Mouse (Mus musculus) megakaryocyte, adult 5-6 weeks (primary cell): ENCODE data around the gene Acot2. TPM values are rescaled to one million over a fixed set of nuclear protein-coding genes. Genes with fewer than 3 reads are reported as not detected.
"Not testable (repeated sequence)": the region's sequence is repeated elsewhere in the genome, so short reads cannot be mapped to it uniquely, and the experiment has no call there.

Experiments used
- ATAC-seq: 2 replicates; pipeline ENCODE4 v1.8.0; 2016; ENCODE audit warnings: mild to moderate bottlenecking, inconsistent platforms; ENCODE audit not compliant: poor library complexity, severe bottlenecking
- total RNA-seq, 2 experiments: library from RNA; stranded (forward) in 1 of 2; stranded (reverse) in 1 of 2; fragments of 153-499, 151-499 nt in 1 of 2; fragments of 221-1000, 200-1000 nt in 1 of 2; gene quantifications; 2 replicates each; pipeline versions ENCODE4 v1.2.3 to v1.2.4; 2015 to 2017

Gene Acot2
- total RNA-seq, 2 experiments from 2014 or later, result 4.2 to 5.4 TPM

DNA sequence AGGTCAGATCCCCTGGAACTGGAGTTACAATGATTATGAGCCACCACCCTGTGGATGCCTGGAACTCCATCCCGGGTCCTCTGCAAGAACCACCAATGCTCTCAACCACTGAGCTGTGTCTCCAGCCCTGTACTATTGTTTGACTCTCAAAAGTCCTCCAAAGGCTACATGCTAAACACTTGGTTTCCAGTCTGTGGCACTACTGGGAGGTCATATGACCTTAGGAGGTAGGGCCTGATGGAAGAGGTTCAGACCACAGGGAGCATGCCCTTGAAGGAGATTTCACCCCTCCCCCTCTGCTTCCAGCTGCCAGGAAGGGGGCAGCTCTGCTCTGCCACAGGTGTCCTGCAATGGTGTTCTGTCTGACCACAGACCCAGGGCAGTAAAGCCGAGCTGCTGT is 45.6 kb downstream of the Acot2 start:
- not testable (repeated sequence) for ATAC-seq

DNA sequence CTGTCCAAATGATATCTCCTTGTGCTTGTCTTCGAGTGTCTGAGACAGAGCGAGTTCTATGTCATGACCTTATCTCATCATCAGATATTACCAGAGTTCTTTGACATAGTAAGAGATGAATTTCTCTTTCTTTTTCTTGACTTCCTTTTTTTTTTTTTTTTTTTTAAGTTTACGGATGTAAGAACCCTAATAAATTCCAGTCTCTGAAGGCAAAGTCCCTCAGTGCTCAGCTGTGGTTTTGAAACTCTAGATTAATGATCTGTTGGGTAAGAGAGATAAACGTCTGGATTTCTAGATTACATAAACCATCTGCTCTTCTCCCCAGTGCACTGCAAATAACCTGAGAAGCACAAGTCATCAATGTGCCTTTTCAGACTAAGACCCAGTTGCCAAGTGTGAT is 46.4 kb downstream of the Acot2 start:
- no peak for ATAC-seq

DNA sequence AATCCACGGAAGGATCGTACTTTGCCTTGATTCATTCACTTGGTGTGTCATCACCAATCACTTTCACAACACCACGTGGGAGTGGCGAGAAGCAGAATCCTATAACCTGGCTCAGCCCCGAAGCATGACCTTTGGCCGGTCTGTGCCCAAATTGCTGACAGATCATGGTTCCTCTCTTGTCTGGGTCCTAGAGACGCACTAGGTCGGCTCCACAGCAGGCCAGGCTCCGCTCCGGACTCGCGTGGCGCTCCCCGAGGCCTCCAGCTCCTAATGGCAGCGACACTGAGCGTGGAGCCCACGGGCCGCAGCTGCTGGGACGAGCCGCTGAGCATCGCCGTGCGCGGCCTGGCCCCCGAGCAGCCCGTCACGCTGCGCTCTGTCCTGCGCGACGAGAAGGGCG is 50.6 kb downstream of the Acot2 start, which contains the start of gene Acot4:
TSS of gene Acot4 (plus strand) at position 139 of the 400 bp plus-strand sequence.
- peak; percentile 62 for ATAC-seq

DNA sequence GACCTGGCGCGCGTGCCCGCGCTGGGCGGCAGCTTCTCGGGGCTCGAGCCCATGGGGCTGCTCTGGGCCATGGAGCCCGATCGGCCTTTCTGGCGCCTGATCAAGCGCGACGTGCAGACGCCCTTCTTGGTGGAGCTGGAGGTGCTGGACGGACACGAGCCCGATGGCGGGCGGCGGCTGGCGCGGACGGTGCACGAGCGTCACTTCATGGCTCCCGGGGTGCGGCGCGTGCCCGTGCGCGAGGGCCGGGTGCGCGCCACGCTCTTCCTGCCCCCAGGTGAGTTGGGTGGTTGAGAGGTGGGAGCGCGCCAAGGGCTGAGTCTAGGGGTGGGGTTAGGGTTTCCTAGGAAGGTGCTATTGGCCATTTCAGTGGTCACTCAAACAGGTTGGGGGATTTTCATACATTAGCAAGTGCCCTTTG is 51.0 kb downstream of the Acot2 start, which contains the start of gene Gm49366:
TSS of gene Gm49366 (plus strand) at position 245 of the 421 bp plus-strand sequence.
- not testable (repeated sequence) for ATAC-seq

- no peak for ATAC-seq
Observed at GRCm38 (mm10) chr12:84042248-84042647, 54.6 kb downstream of the Acot2 start.

Other genes with a start within 250 kb of the Acot2 start
- gene Papln, start 224.2 kb upstream of the Acot2 start, total RNA-seq (2015), result not detected in 2 replicates
- not detected in 2 replicates for gene Papln, start 224.2 kb upstream of the Acot2 start, total RNA-seq (2017)
- 28.4 and 35.7 TPM in 2 replicates for gene Numb, start 65.9 kb upstream of the Acot2 start, total RNA-seq (2015)
- 34.4 and 36.0 TPM in 2 replicates for gene Numb, start 65.9 kb upstream of the Acot2 start, total RNA-seq (2017)
- gene Riox1, start 37.3 kb upstream of the Acot2 start, total RNA-seq (2015), result 10.1 and 11.2 TPM in 2 replicates
- 10.1 and 13.4 TPM in 2 replicates for gene Riox1, start 37.3 kb upstream of the Acot2 start, total RNA-seq (2017)
- not detected in 2 replicates for gene Heatr4, start 3.0 kb upstream of the Acot2 start, total RNA-seq (2015)
- not detected in 2 replicates for gene Heatr4, start 3.0 kb upstream of the Acot2 start, total RNA-seq (2017)
- 2.5 and 6.0 TPM in 2 replicates for gene Acot1, start 21.6 kb downstream of the Acot2 start, total RNA-seq (2015)
- 10.6 and 11.8 TPM in 2 replicates for gene Acot1, start 21.6 kb downstream of the Acot2 start, total RNA-seq (2017)
- 0.02 TPM in 1 of 2 replicates, not detected in the other for gene Acot4, start 50.5 kb downstream of the Acot2 start, total RNA-seq (2015)
- not detected in 2 replicates for gene Acot4, start 50.5 kb downstream of the Acot2 start, total RNA-seq (2017)
- not detected in 2 replicates for gene Gm49366, start 51.1 kb downstream of the Acot2 start, total RNA-seq (2015)
- not detected in 2 replicates for gene Gm49366, start 51.1 kb downstream of the Acot2 start, total RNA-seq (2017)
- not detected in 2 replicates for gene Acot3, start 64.3 kb downstream of the Acot2 start, total RNA-seq (2015)
- gene Acot3, start 64.3 kb downstream of the Acot2 start, total RNA-seq (2017), result not detected in 2 replicates
- not detected in 2 replicates for gene Acot5, start 81.5 kb downstream of the Acot2 start, total RNA-seq (2015)
- gene Acot5, start 81.5 kb downstream of the Acot2 start, total RNA-seq (2017), result not detected in 2 replicates
- 0.27 and 0.67 TPM in 2 replicates for gene Acot6, start 112.8 kb downstream of the Acot2 start, total RNA-seq (2015)
- 0.22 TPM in 1 of 2 replicates, not detected in the other for gene Acot6, start 112.8 kb downstream of the Acot2 start, total RNA-seq (2017)
- gene Dnal1, start 126.5 kb downstream of the Acot2 start, total RNA-seq (2015), result 0.33 and 0.62 TPM in 2 replicates
- gene Dnal1, start 126.5 kb downstream of the Acot2 start, total RNA-seq (2017), result not detected in 2 replicates
- gene Pnma1, start 160.6 kb downstream of the Acot2 start, total RNA-seq (2015), result 0.32 and 0.65 TPM in 2 replicates
- 0.16 and 0.73 TPM in 2 replicates for gene Pnma1, start 160.6 kb downstream of the Acot2 start, total RNA-seq (2017)
- 24.6 and 27.0 TPM in 2 replicates for gene Elmsan1, start 231.0 kb downstream of the Acot2 start, total RNA-seq (2015)
- 17.0 and 25.0 TPM in 2 replicates for gene Elmsan1, start 231.0 kb downstream of the Acot2 start, total RNA-seq (2017)